Mouse (Mus musculus): ENCODE measurements around the gene Rps12.
"Not testable (repeated sequence)": the region's sequence is repeated elsewhere in the genome, so short reads cannot be mapped to it uniquely, and the experiment has no call there.

The Rps12 gene

GRCm38 (mm10) chr10:23787062-23787821 is at the start of gene Rps12:
Gene Rps12 (minus strand): TSS chr10:23787275.
- peak; percentile 99 for DNase-seq

- no peak for DNase-seq
Measured at GRCm38 (mm10) chr10:23836003-23836964, 49.2 kb upstream of the Rps12 start.

DNA sequence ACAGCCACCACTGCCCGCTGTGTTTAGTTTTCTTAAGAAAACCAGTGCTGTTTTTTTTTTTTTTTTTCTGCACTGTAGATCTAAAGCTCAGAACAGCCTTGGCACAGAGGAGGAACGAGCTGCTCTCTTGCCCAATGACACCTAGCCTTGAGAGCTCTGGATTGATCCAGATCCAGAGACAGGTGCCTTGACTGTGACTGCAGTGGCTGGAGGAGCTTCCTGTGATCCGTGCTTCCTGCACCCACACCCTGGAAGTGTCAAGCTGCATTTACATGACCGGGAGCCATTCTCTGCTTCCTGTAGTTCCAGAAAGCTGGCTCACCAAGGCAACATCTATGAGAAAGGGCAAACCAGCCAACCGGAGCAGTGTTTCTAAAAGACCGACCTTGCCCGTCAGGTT is 39.4 kb upstream of the Rps12 start:
- no peak for DNase-seq

- no peak for DNase-seq
Measured at GRCm38 (mm10) chr10:23816241-23816640, 29.2 kb upstream of the Rps12 start.

GRCm38 (mm10) chr10:23815168-23815567 is 28.1 kb upstream of the Rps12 start:
- peak; percentile 71 for DNase-seq

- DNase-seq = no peak
Measured at GRCm38 (mm10) chr10:23812852-23813766, 26.0 kb upstream of the Rps12 start.

GRCm38 (mm10) chr10:23812438-23812759 is 25.3 kb upstream of the Rps12 start:
- no peak for DNase-seq

GRCm38 (mm10) chr10:23811635-23812437 is 24.8 kb upstream of the Rps12 start:
- peak; percentile 69 for DNase-seq

GRCm38 (mm10) chr10:23806201-23806600 is 19.1 kb upstream of the Rps12 start:
- DNase-seq = no peak

- no peak for DNase-seq
Measured at GRCm38 (mm10) chr10:23804665-23805064, 17.6 kb upstream of the Rps12 start.

DNA sequence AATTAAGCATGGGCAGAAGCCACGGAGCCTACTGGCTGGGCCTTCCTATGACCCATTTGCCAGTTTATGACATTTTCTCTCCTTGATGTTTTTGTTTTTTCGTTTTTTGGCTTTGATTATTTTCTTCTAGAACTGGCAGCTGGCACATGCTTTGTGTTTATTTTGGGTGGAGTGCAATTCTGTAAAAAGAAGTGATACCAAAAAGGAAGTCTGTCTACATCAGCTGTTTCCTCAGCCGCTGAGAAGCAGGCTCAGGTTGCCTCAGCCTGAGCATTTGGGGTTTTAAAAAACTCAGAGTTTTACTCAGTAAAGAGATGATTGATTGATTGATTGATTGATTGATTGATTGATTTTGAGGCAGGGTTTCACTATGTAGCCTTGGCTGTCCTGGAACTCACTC is 15.8 kb upstream of the Rps12 start:
- DNase-seq = no peak

DNA sequence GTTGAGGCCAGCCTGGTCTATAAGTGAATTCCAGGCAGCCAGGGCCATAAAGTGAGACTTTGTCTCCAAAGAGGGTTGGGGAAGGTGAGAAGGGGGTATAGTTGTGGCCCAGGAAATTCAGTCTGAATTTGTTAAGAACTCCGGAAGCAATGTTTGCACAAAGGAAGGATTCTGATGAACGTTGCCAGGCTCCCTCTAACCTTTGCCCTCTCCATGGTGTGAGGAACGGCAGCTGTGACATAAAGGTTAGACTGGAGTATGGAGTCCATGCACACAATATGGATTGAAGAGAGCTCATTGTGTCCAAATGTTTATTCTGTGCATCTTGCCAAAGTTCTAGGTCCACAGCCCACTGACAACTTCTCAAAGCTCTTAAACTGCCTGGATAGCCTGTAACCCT is 12.9 kb upstream of the Rps12 start:
- no peak for DNase-seq

DNA sequence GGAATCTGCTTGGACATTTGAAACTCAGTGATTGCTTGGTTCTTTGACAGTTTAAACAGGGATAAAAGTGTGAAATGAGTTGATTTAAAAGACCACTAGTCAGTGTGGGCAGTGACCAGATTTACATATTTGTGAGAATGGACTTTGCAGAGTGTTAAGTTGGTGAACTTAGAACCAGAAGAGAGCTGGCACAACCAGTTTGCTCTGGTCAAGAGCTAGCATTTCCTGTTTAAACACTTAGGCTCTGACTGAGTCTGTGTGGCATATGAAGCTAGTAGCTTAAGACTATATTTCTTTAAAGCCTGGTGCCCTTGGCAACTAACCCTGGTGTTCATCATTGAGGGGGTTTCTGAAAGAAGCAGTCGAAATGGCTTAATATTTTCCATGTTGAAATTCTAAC is 11.1 kb upstream of the Rps12 start:
- no peak for DNase-seq

- no peak for DNase-seq
Measured at GRCm38 (mm10) chr10:23797606-23798005, 10.5 kb upstream of the Rps12 start.

DNA sequence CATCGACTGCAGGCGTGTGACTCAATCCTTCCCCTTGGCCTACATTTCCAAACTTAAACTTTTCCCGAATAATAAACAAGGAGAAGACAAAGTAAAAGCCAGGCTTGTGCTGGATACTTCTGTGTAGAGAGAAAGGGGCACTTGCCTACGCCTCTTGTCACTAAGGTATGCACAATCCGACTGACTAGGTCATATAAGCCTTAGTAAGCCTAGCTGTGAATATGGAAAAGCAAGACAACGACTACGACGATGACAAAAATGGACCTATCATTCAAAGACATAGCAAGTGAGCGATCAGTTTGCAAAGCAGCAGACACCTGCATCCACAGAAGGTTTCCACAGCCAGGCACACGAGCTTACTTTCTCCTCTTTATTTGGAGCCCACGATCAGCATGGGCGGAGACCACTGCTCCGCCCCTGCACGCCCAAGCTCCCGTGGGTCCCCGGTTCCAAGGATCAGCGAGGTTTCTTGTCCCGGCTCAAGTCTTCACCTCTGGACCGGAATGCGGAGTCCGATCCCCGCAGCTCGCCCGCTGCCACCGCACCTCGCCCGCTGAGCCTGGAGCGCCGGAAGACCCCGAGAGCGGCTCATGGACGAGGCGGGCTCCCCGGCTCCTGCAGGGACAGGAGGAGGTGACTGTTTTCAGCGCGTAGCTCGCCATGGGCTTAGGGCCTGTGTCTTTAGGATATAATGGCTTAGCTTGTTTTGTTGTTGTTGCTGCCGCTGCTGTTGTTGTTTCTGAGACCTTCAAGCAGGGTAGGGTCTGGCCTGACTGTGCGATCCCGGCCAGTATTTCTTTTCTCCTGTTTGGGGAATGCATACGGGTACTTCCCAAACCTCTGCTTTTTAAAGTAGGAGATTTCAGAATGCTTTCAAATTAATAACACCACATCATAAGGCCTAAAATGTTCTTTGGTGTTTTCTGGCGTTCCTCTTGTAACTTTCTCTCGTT is 9.8 kb upstream of the Rps12 start, which contains the start of gene Slc18b1:
Gene Slc18b1, plus strand, starts transcription at position 436 of the 953 bp plus-strand sequence.
- peak; percentile 46 for DNase-seq

DNA sequence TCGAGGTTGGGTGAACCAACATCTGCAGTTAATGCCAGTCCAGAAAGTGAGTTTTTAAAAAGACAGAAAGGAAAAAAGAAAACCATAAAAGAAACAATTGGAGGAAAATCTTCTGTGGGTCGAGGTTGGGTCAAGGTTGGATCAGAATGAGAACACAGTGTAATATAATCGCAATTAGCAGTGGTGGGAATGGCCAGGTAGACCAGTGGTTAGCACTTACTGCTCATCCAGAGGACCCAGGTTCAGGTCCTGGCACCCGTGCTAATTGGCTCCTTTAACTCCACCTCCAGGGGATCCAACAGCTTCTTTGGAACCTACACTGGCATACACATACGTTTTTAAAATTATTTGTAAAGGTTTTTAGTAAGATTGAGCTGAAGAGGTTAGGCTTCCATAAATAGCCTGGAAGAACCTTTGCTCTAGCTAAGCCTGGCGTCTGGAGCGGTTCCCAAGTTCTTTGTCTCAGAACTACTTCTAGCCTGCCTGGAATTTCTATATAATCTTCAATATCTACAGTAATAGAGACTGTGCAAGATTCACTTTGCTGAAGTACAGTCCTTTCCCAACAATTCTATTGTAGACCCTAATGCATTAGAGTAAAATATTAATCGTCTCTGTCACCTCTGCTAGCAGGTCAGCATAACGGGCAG is 8.9 kb upstream of the Rps12 start:
- DNase-seq = no peak

DNA sequence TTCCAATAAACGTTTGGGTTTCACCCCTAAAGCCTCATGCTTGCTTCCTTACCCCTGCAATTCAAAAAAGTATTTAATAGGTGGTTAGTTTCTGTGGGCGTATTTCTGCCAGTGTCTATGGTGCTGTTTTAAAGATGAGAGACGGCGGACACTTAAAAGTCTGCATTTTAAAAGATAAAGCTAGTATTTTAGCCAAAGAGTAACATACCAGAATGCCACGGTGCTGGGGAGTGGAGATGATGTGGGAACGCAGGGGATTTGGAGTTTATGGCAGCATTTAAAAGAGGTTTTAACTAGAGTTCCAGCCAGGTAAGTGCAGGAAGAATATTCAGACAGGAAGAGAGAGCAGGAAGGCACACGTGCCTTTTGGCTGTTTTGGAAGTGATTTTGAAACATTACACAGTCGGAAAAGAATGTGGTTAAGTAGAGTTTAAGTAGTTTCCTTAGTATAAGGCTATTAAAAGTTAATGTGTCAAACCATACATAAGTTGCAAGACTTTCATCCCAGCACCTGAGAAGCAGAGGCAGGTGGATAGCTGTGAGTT is 1.1 kb upstream of the Rps12 start:
- DNase-seq = no peak

DNA sequence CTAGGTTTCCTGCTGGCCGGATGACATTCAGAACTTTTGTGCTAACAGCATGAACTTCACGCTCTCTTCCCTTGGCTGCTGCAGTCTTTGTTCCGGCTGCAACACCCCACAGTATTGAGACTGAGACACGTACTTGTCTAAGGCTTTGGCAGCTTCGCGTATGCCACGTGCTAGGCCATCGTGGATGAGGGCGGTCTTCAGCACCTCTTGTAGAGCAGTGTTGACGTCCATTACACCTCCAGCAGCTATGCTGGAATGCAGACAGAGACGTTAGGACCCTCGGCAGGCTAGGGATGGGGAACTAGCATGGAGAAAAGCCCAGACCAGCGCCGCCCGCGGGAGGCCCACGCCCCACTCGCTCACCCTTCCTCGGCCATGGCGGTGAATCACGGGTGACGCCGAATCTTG is 440 bp downstream of the Rps12 start:
- DNase-seq = not testable (repeated sequence)

DNA sequence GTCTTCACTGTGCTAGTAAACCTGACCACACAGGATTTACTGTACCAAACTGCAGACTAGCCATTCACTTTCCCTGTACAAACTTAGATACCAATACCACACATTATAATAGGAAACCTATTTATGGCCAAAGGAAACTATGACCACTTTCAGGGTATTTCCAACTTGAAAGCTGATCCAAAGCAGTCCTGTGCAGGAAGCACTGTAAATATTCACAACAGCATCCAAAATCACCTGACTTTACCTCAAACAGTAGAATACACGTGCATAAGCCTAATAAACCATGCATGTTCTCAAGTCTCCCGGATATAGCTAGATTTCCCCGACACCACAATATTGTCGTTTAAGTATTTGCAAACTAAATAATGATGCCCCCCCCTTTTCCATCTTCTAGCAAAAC is 1.0 kb downstream of the Rps12 start:
- no peak for DNase-seq

DNA sequence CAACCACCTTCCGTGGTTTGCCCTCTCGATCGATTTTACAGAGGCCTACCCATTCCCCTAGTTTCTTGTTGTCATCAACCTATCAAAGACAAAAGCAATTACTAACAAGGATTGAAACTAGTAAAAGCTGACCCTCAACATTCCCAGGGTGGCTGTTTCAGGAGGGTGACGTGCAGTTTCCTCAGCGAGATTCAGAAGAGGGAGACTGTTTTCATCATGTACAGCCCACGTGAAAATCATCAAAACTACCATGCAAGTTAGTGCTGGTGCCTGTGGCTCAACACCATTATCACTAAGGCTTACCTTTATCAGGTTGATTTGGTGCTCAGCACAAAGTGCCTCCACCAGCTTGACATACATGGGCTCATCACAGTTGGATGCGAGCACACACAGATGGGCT is 1.5 kb downstream of the Rps12 start:
- DNase-seq = not testable (repeated sequence)
